Mouse (Mus musculus) forebrain, embryonic 13.5 days (tissue): ENCODE data around the gene Mturn. TPM values are rescaled to one million over a fixed set of nuclear protein-coding genes. Genes with fewer than 3 reads are reported as not detected.

Source experiments
- ATAC-seq: fragments of 200-750 bp; cut with Nextera tagmentation; 2 replicates; pipeline ENCODE4 v1.8.0; 2017
- H3K27ac ChIP-seq: fragments of 300-500 bp; sonication (generic); 2 replicates; pipeline ENCODE4 v1.5.1; 2015; ENCODE audit warnings: inconsistent platforms, mild to moderate bottlenecking, moderate library complexity
- H3K27me3 ChIP-seq: fragments of 300-500 bp; sonication (generic); 2 replicates; pipeline ENCODE4 v1.6.1; 2015; ENCODE audit warnings: mild to moderate bottlenecking, inconsistent platforms
- H3K36me3 ChIP-seq: fragments of 300-500 bp; sonication (generic); 2 replicates; pipeline ENCODE4 v1.6.1; 2015; ENCODE audit warnings: mild to moderate bottlenecking, inconsistent platforms; ENCODE audit not compliant: poor library complexity, severe bottlenecking
- H3K4me1 ChIP-seq: fragments of 300-500 bp; sonication (generic); 2 replicates; pipeline ENCODE4 v1.6.1; 2015; ENCODE audit warnings: inconsistent platforms
- H3K4me2 ChIP-seq: fragments of 300-500 bp; sonication (generic); 2 replicates; pipeline ENCODE4 v1.6.1; 2015; ENCODE audit warnings: inconsistent platforms, mild to moderate bottlenecking, moderate library complexity
- H3K4me3 ChIP-seq: fragments of 300-500 bp; sonication (generic); 2 replicates; pipeline ENCODE4 v1.5.1; 2015; ENCODE audit warnings: mild to moderate bottlenecking, inconsistent platforms
- H3K9ac ChIP-seq: fragments of 300-500 bp; sonication (generic); 2 replicates; pipeline ENCODE4 v1.6.1; 2015; ENCODE audit warnings: mild to moderate bottlenecking, inconsistent platforms
- H3K9me3 ChIP-seq: fragments of 300-500 bp; sonication (generic); replicated peaks from 2 replicates; pipeline ENCODE4 v1.6.1; 2016; ENCODE audit warnings: inconsistent platforms
- WGBS: fragments of 180-500 bp; shearing (Covaris S2); methylation state at CpG from one replicate; pipeline ENCODE4 v1.1.7; 2015; 5-methylcytosine and 5-hydroxymethylcytosine counted together
- polyA plus RNA-seq: library from polyadenylated mRNA; unstranded; fragments of >200 nt; fragmentation: Nextera tagmentation; extraction: Ambion mirVana; gene quantifications from 2 replicates; pipeline ENCODE4 v1.2.1, GENCODE M21; 2015

Gene Mturn
- polyA plus RNA-seq, 1 experiment from 2014 or later = 54.3 TPM

GRCm38 (mm10) chr6:54749056-54749455, 67.6 kb downstream of the Mturn start:
- H3K9ac ChIP-seq = no peak overlapping the region
- no peak overlapping the region for H3K4me2 ChIP-seq
- H3K4me3 ChIP-seq = no peak overlapping the region
- no peak overlapping the region for H3K27ac ChIP-seq
- no peaks in the 10 kb centered on the region for H3K36me3 ChIP-seq
- H3K4me1 ChIP-seq = no peaks in the 10 kb centered on the region
- H3K27me3 ChIP-seq = no peaks in the 10 kb centered on the region
- H3K9me3 ChIP-seq = no peaks in the 10 kb centered on the region
- WGBS = 87% methylated on average over 7 of the region's 7 CpGs
- ATAC-seq = no peak

- Histone ChIP-seq H3K27ac (no peak overlapping the region), H3K4me3 (no peak overlapping the region), H3K4me2 (no peak overlapping the region), H3K27me3 (no peaks in the 10 kb centered on the region), H3K4me1 (no peaks in the 10 kb centered on the region), H3K36me3 (no peaks in the 10 kb centered on the region), H3K9me3 (no peaks in the 10 kb centered on the region), H3K9ac (no peak overlapping the region)
- ATAC-seq = no peak
- 82% methylated on average over 4 of the region's 4 CpGs for WGBS
Measured at GRCm38 (mm10) chr6:54751621-54752020, 70.2 kb downstream of the Mturn start.

GRCm38 (mm10) chr6:54752076-54752475, 70.7 kb downstream of the Mturn start:
- H3K4me2 ChIP-seq = no peak overlapping the region
- no peak overlapping the region for H3K9ac ChIP-seq
- no peaks in the 10 kb centered on the region for H3K4me1 ChIP-seq
- H3K27me3 ChIP-seq = no peaks in the 10 kb centered on the region
- no peaks in the 10 kb centered on the region for H3K9me3 ChIP-seq
- no peak for ATAC-seq
- WGBS = 71% methylated on average over 3 of the region's 3 CpGs
- H3K27ac ChIP-seq = no peak overlapping the region
- H3K36me3 ChIP-seq = no peaks in the 10 kb centered on the region
- no peak overlapping the region for H3K4me3 ChIP-seq

Other genes starting within 250 kb of the Mturn start
- 129 and 131 TPM in 2 replicates for gene Scrn1, start 115.1 kb upstream of the Mturn start, polyA plus RNA-seq
- 10.6 and 12.1 TPM in 2 replicates for gene Plekha8, start 86.5 kb upstream of the Mturn start, polyA plus RNA-seq
- 9.1 and 9.4 TPM in 2 replicates for gene Fkbp14, start 84.3 kb upstream of the Mturn start, polyA plus RNA-seq
- gene Znrf2, start 135.3 kb downstream of the Mturn start, polyA plus RNA-seq = 9.9 and 11.3 TPM in 2 replicates